Mouse (Mus musculus): ENCODE results near the gene Atrn. TPM values are rescaled to one million over a fixed set of nuclear protein-coding genes. Genes with fewer than 3 reads are reported as not detected.

Atrn gene
- polyA plus RNA-seq, 2 experiments from 2014 or later = 4.0 to 8.5 TPM

Other genes starting within 250 kb of the Atrn start
- 100 to 1,000 TPM; 121 to 145 TPM for gene Ddrgk1, start 241.8 kb upstream of the Atrn start, polyA plus RNA-seq (2017; shearing (Covaris generic))
- 10 to 100 TPM; 43.6 to 49.7 TPM for gene Itpa, start 238.9 kb upstream of the Atrn start, polyA plus RNA-seq (2017; shearing (Covaris generic))
- gene Slc4a11, start 209.0 kb upstream of the Atrn start, polyA plus RNA-seq (2017; shearing (Covaris generic)) = under 1 TPM in 1 of 2 experiments, not detected in 1; 0.41 TPM
- 10 to 100 TPM; 13.0 to 13.6 TPM for gene 4930402H24Rik, start 89 bp upstream of the Atrn start, polyA plus RNA-seq (2017; shearing (Covaris generic))
- gene Gfra4, start 136.6 kb downstream of the Atrn start, polyA plus RNA-seq (2017; shearing (Covaris generic)) = not detected
- 1 to 10 TPM in 1 of 2 experiments, under 1 TPM in 1; 0.95 to 1.9 TPM for gene Adam33, start 157.3 kb downstream of the Atrn start, polyA plus RNA-seq (2017; shearing (Covaris generic))
- not detected for gene Siglec1, start 180.3 kb downstream of the Atrn start, polyA plus RNA-seq (2017; shearing (Covaris generic))
- not detected for gene Hspa12b, start 220.8 kb downstream of the Atrn start, polyA plus RNA-seq (2017; shearing (Covaris generic))
- not detected for gene Gm11037, start 227.0 kb downstream of the Atrn start, polyA plus RNA-seq (2017; shearing (Covaris generic))

Data from CD4-positive, CD25-positive, alpha-beta regulatory T cell, adult 4 months (primary cell).